Mouse (Mus musculus): ENCODE data around the gene Mtm1.
"Not testable (repeated sequence)": the region's sequence is repeated elsewhere in the genome, so short reads cannot be mapped to it uniquely, and the experiment has no call there.

The Mtm1 gene

GRCm38 (mm10) chrX:71294191-71294590, 83.6 kb downstream of the Mtm1 start:
- no peak for DNase-seq

GRCm38 (mm10) chrX:71296005-71296404, 85.4 kb downstream of the Mtm1 start:
- no peak for DNase-seq

- DNase-seq, result no peak
Measured at GRCm38 (mm10) chrX:71302148-71302547, 91.6 kb downstream of the Mtm1 start.

- peak; percentile 8 for DNase-seq
Measured at GRCm38 (mm10) chrX:71311229-71311628, 100.7 kb downstream of the Mtm1 start.

GRCm38 (mm10) chrX:71314380-71314779, 103.8 kb downstream of the Mtm1 start:
- no peak for DNase-seq

- no peak for DNase-seq
Measured at GRCm38 (mm10) chrX:71352033-71352432, 141.5 kb downstream of the Mtm1 start.

GRCm38 (mm10) chrX:71355331-71355730, 144.8 kb downstream of the Mtm1 start:
- DNase-seq, result no peak

- DNase-seq, result not testable (repeated sequence)
Measured at GRCm38 (mm10) chrX:71361793-71362192, 151.2 kb downstream of the Mtm1 start.

GRCm38 (mm10) chrX:71364062-71364461, 153.5 kb downstream of the Mtm1 start:
- peak; percentile 57 for DNase-seq

GRCm38 (mm10) chrX:71364554-71364991, 154.0 kb downstream of the Mtm1 start, which contains the start of gene Mtmr1:
Gene Mtmr1, plus strand, starts transcription at chrX:71364760.
- DNase-seq, result peak; percentile 70

GRCm38 (mm10) chrX:71365011-71365410, 154.4 kb downstream of the Mtm1 start:
- DNase-seq, result peak; percentile 12

All from layer of hippocampus, adult 9-11 months (tissue).